Comparison of ENCODE assay signal across 15 mouse cellular contexts in the genomic region with DNA sequence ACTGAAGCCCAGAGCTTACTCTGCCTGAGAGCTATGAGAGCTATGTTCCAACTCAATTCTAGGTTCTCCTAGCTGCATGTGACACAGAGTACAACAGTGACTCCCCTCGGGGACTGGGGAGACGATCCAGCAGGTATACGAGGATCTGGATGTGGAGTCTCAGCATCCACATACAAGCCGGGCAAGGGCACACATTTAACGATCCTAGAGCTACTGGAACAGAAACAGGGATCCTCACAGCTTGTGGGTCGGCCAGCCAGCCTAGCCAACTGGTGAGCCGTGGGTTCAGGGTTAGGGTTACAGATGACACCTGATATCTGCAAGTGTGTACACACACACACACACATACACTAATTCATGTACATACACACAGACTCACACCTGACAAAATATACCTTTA.
"Had no signal": no experiment of that assay in that cellular context is flagged by ENCODE, and none has a peak within 500 bp of the region (broad histone marks: within the 10 kb centered on the region; RNA-seq: fewer than 3 reads in every experiment).

No protein-coding gene starts in this region.

- H3K9me3 ChIP-seq: midbrain, embryonic 13.5 days; neural tube, embryonic 12.5 days; stomach, embryonic 15.5 days had no signal

- DNase-seq: lung, adult 18-20 months; lung, embryonic 14.5 days; lung, postnatal 10 days; lung, postnatal 4 days; right cerebral cortex, postnatal 14 days; thymus, adult 2 months; thymus, postnatal 25 days; thymus, postnatal 4 days had no signal

- H3K4me2 ChIP-seq: lung, embryonic 14.5 days; midbrain, embryonic 13.5 days; neural tube, embryonic 12.5 days; stomach, embryonic 15.5 days had no signal

- H3K27ac ChIP-seq: liver, embryonic 14.5 days; midbrain, embryonic 10.5 days; midbrain, embryonic 13.5 days; neural tube, embryonic 12.5 days; stomach, embryonic 15.5 days; stomach, postnatal 0 days had no signal

- H3K27me3 ChIP-seq: midbrain, embryonic 13.5 days; neural tube, embryonic 12.5 days; stomach, embryonic 15.5 days had no signal

- H3K9ac ChIP-seq: liver, embryonic 14.5 days; lung, embryonic 14.5 days; midbrain, embryonic 13.5 days; neural tube, embryonic 12.5 days; stomach, embryonic 15.5 days had no signal

- H3K4me3 ChIP-seq: midbrain, embryonic 10.5 days; midbrain, embryonic 13.5 days; neural tube, embryonic 12.5 days; stomach, embryonic 15.5 days had no signal

- ATAC-seq: midbrain, embryonic 13.5 days; midbrain, embryonic 16.5 days had no signal
